Mouse (Mus musculus): ENCODE measurements around the gene D430041D05Rik. TPM values are rescaled to one million over a fixed set of nuclear protein-coding genes. Genes with fewer than 3 reads are reported as not detected.

Gene D430041D05Rik
- polyA plus RNA-seq, 1 experiment from 2014 or later, result 5.7 TPM

DNA sequence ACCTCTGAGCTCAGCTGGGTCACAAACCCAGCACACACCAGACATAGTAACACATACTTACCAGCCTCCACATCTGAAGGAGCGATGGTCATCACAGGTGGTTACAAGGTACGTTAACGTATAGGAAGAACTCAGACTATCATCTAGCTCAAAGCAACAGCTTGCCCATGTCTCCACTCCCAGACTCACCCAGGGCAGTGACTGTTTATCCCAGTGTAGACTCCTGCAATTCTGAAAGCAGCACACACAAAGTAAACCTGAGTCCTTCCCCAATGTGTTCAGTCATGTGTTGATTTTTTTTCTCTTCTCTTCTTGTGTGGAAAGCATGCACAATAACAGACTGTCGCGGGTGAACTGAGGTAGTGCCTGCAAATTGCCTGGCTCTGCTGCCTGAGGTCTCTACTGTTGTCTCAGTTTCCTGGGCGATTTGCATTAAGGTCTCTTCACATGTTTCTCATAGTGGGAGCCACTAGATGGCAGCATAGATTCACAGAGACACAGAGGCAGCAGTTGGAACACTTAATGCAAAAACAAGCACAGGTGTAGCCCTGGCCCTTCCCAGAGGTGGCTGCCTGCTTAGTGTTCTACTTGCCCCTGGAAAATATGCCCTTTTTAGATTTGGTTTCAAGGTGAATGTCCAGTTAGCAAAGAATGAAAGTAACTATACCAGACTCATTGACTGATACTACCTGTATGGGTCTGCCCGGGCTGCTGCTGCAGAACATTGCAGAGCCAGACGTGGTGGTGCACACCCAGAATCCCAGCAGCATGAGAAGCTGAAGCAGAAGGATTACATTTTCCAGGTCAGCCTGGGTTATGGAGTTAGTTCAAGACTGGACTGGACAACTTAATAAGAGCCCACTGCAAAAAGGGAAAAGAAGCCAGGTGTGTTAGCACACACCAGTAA, 276.4 kb downstream of the D430041D05Rik start:
- Histone ChIP-seq H3K27me3 (peaks cover 4% of the 10 kb centered on the region; the same call in 1 of the 2 replicates), H3K4me2 (no peak overlapping the region), H3K27ac (replicated peaks) (no peak overlapping the region), H3K9me3 (no peaks in the 10 kb centered on the region), H3K4me1 (replicated peaks) (no peaks in the 10 kb centered on the region), H3K9ac (no peak overlapping the region), H3K36me3 (no peaks in the 10 kb centered on the region), H3K4me3 (no peak overlapping the region)
- peak; percentile 82 for ATAC-seq (ENCODE audit: low read depth)
- WGBS, result 46% methylated on average over 8 of the region's 8 CpGs

DNA sequence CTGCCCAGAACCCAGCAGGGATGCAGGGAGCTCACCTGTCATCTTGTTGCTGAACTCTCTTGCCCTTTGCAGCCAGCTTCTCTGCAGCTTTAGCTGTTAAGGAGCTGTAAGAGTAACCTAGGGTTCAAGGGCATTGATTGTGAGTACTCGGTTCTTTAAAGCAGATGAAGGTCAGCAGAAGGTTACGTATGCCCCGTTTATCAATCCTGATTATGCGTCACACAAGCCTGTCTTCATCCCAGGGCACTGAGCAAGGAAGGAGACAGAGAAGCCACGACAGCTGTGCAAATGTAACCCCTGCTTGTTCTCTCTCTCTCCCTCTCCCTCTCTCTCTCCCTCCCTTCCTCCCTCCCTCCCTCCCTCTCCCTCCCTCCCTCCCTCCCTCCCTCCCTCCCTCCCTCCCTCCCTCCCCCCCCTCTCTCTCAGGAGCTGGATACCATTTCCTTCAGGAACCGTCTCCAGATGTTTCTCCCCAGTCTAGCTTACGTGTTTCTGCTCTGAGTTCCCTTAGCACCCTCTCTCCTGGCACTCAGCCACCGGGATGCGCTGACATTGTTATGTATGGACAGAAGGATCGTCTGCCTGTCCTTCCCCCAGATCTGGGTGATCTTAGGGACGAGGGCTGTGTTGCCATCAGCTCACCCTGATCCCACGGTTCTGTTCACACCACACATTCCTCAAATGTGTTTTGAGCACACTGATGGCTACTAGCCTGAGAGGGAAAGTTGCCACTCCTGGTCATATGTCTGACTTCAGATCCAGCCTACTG, 277.6 kb downstream of the D430041D05Rik start:
- H3K9ac ChIP-seq, result no peak overlapping the region
- ATAC-seq (ENCODE audit: low read depth), result no peak
- no peak overlapping the region for H3K4me3 ChIP-seq
- no peak overlapping the region for H3K4me2 ChIP-seq
- H3K36me3 ChIP-seq, result no peaks in the 10 kb centered on the region
- H3K9me3 ChIP-seq, result no peaks in the 10 kb centered on the region
- 42% methylated on average over 12 of the region's 12 CpGs for WGBS
- H3K27ac ChIP-seq (replicated peaks), result no peak overlapping the region
- no peaks in the 10 kb centered on the region for H3K4me1 ChIP-seq (replicated peaks)
- H3K27me3 ChIP-seq, result peaks cover 4% of the 10 kb centered on the region; the same call in 1 of the 2 replicates

DNA sequence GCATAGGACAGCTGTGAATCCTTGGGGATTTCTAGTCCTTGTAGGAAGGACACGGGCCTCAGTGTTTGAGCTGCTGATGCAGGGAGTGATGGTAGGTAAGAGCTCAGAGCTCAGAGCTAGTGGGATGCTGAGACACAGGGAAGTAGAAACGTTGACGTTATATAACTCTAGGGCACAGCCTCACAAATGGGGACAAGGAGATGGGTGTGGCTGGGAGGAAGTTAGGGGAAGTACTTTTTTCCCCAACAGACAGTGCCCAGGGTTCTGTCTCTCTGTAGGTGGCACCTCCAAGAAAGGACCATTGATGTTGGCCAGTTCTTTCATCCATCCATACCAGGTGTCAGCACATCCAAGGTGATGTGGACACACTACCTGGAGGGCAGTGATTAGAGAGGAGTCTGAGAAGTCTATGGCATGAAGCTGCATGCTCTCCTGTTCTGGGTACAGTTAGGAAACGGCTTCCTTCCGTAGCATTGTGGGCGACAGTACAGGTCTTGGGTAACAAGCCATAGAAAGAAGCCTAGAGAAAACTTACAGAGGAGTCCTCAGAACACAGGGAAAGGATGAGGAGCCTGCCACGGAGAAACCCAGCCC, 278.4 kb downstream of the D430041D05Rik start:
- H3K9me3 ChIP-seq, result no peaks in the 10 kb centered on the region
- no peak overlapping the region for H3K4me3 ChIP-seq
- H3K27ac ChIP-seq (replicated peaks), result no peak overlapping the region
- ATAC-seq (ENCODE audit: low read depth), result no peak
- H3K36me3 ChIP-seq, result no peaks in the 10 kb centered on the region
- H3K27me3 ChIP-seq, result peaks cover 4% of the 10 kb centered on the region; the same call in 1 of the 2 replicates
- H3K9ac ChIP-seq, result no peak overlapping the region
- WGBS, result 80% methylated on average over 7 of the region's 7 CpGs
- no peaks in the 10 kb centered on the region for H3K4me1 ChIP-seq (replicated peaks)
- no peak overlapping the region for H3K4me2 ChIP-seq

DNA sequence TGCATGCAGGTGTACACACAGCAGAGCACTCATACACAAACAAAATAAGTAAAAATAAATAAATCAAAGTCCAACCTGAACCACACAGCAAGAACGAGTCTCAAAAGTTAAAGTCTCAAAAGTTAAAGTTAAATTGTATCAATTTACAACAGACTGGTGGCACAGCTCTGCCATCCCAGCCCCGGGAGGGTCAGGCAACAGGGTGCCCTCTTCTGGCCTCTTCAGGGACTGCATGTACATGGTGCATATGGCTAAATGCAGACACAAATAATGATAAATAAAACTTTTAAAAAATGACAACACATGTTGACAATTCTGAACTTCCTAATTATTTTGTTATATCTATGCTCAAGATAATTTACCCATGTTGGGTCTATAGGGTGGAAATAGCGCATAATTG, 279.8 kb downstream of the D430041D05Rik start:
- 68% methylated on average over 3 of the region's 3 CpGs for WGBS
- H3K4me2 ChIP-seq, result no peak overlapping the region
- H3K4me1 ChIP-seq (replicated peaks), result no peaks in the 10 kb centered on the region
- H3K27ac ChIP-seq (replicated peaks), result no peak overlapping the region
- H3K9ac ChIP-seq, result no peak overlapping the region
- H3K36me3 ChIP-seq, result no peaks in the 10 kb centered on the region
- H3K4me3 ChIP-seq, result no peak overlapping the region
- H3K9me3 ChIP-seq, result no peaks in the 10 kb centered on the region
- no peak for ATAC-seq (ENCODE audit: low read depth)
- peaks cover 9% of the 10 kb centered on the region for H3K27me3 ChIP-seq

DNA sequence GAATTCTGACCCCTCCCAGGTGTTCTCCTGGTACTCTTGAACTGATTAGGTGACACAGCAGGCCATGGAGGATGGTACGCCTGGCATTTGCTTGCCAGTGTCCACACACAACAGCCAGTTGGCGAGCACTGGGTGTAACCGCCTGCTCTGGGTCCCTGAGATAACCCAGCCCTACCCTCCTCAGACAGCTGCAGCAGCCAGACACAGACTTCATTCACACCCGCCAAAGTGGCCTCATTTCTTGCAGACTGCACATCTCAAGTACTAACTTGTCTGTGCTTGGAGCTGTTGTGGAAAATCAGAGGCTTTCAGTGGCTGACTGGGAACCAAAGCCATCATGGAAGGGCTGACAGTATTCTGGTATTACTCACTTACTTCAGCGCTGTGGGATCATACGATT, 280.6 kb downstream of the D430041D05Rik start:
- H3K36me3 ChIP-seq, result no peaks in the 10 kb centered on the region
- ATAC-seq (ENCODE audit: low read depth), result no peak
- H3K27ac ChIP-seq (replicated peaks), result no peak overlapping the region
- peaks cover 16% of the 10 kb centered on the region for H3K27me3 ChIP-seq
- H3K4me2 ChIP-seq, result no peak overlapping the region
- 85% methylated on average over 6 of the region's 6 CpGs for WGBS
- no peaks in the 10 kb centered on the region for H3K9me3 ChIP-seq
- no peak overlapping the region for H3K4me3 ChIP-seq
- H3K9ac ChIP-seq, result no peak overlapping the region
- H3K4me1 ChIP-seq (replicated peaks), result no peaks in the 10 kb centered on the region

DNA sequence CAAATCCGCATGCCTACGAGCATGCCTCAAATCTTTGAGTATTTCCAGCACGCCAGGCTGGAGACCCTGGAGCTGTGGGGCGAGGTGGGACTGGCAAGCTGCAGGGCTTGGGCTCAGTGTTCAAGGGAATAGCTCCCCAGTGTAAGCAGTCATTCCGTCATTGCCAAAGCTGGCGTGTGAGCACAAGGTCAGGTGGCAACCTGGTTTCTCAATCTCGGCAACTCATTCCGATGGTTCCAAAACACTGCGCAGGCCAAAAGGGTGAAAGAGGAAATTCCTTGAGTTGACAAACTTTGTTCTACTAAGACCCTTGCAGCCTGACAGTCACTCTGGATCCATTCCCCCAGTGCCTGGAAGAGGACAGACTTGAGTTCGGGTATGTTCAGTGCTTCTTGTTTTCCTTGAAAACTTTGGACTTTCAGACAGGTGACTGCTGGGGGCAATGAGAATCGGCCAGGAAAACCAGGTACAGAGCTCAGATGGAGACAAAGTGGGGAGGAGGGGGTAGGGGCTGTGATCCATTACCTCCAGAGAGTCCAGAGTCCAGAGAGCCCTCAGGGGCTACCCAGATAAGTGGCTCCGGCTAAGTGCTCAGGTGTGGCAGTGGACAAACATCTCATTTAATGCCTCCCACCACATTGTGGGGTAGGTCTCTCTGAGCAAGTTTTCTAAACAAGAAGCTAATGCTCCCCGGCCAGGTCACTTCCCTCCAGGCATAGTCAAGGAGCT, 281.8 kb downstream of the D430041D05Rik start:
- Histone ChIP-seq H3K27me3 (peaks cover 24% of the 10 kb centered on the region), H3K36me3 (no peaks in the 10 kb centered on the region), H3K9ac (no peak overlapping the region), H3K9me3 (no peaks in the 10 kb centered on the region), H3K4me2 (no peak overlapping the region), H3K4me3 (no peak overlapping the region), H3K4me1 (replicated peaks) (0 out of 2 replicates have a peak, but pooled peaks cover 4% of the 10 kb centered on the region), H3K27ac (replicated peaks) (no peak overlapping the region)
- 90% methylated on average over 13 of the region's 13 CpGs for WGBS
- no peak for ATAC-seq (ENCODE audit: low read depth)

DNA sequence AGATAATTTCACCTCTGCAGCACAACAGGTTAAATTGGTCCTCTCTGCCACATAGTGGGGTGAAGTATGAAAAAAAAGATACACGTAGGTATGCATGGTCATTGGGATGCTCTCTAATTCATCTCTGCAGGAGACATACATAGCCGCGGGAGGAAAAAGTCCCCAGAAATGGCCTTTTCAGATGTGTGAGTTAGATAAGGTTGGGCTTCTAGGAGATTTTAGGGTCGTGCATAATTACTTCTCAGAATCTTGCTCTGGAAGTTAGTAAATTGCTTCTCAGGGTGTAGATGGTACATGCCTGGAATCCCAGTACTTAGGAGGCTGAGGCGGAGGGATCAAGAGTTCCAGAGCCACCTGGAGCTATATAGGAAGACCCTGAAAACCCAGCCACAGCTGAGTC, 286.7 kb downstream of the D430041D05Rik start:
- Histone ChIP-seq H3K4me1 (replicated peaks) (peaks cover 19% of the 10 kb centered on the region), H3K27ac (replicated peaks) (no peak overlapping the region), H3K9ac (no peak overlapping the region), H3K27me3 (peaks cover 27% of the 10 kb centered on the region), H3K9me3 (no peaks in the 10 kb centered on the region), H3K36me3 (no peaks in the 10 kb centered on the region), H3K4me3 (no peak overlapping the region), H3K4me2 (no peak overlapping the region)
- WGBS, result 86% methylated on average over 5 of the region's 5 CpGs
- ATAC-seq (ENCODE audit: low read depth), result no peak

DNA sequence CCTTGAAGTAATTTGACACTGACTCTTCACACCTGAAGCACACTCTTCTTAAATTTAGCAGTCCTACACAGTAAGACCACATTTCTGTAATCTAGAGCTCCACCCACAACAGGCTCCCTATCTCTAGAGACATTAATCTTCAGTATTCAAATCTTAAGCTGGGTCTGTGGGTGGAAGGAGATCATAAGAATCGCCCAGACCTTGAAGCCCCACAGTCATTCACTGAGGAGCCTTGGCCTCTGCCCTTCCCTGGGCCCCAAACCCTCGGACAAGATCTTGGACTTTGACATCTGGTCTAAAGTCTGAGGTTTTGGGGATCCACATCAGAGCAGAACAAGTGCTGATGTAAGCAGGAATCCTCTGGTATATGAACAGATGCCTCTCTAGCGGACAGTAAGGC, 287.3 kb downstream of the D430041D05Rik start:
- H3K36me3 ChIP-seq, result no peaks in the 10 kb centered on the region
- peaks cover 24% of the 10 kb centered on the region for H3K4me1 ChIP-seq (replicated peaks)
- 40% methylated on average over 3 of the region's 3 CpGs for WGBS
- no peak; the same call in 1 of the 2 replicates for ATAC-seq (ENCODE audit: low read depth)
- peak overlapping the region; percentile 73 for H3K4me3 ChIP-seq
- H3K27me3 ChIP-seq, result peaks cover 27% of the 10 kb centered on the region
- no peaks in the 10 kb centered on the region for H3K9me3 ChIP-seq
- no peak overlapping the region for H3K27ac ChIP-seq (replicated peaks)
- H3K9ac ChIP-seq, result peak overlapping the region; percentile 78; the same call in 1 of the 2 replicates
- H3K4me2 ChIP-seq, result peak overlapping the region; percentile 95

DNA sequence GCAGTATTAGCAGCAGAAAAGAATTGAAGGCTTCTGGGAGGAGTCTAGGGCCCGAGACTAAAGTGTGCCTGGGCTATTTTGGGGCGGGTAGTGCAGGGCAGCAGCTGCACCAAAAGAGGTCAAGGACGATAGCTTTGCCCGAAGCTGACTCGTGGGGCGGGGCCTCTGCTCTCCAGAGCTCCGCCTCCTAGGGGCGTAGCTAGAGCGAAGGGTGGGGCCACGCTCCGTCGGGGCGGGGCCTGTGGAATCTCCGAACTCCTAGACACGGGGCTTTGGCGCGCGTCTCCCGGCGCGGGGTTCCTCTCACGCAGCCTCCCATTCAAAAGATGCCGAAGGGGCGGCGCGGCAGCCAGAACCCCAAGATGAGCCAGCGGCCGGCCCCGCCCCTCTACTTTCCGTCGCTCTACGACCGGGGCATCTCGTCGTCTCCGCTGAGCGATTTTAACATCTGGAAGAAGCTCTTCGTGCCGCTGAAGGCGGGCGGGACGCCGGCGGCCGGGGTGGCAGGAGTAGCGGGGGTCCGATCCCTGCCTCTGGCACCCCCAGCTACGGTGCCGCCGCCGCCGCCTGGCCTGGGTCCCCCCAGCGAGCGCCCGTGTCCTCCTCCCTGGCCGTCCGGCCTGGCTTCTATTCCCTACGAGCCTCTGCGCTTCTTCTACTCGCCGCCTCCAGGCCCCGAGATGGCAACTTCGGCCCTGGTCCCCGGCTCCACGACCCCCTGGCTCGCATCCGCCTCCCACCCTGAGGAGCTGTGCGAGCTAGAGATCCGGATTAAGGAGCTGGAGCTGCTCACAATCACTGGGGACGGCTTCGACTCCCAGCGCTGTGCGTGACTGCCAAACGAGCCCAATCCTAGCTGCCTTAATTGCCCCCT, 288.1 kb downstream of the D430041D05Rik start, which contains the start of gene A930018P22Rik:
TSS of gene A930018P22Rik (plus strand) at position 265 of the 874 bp plus-strand sequence.
- 0 out of 2 replicates have a peak within 1 kb of the TSS, but pooled peaks have one; percentile 49 for H3K27ac ChIP-seq (replicated peaks)

DNA sequence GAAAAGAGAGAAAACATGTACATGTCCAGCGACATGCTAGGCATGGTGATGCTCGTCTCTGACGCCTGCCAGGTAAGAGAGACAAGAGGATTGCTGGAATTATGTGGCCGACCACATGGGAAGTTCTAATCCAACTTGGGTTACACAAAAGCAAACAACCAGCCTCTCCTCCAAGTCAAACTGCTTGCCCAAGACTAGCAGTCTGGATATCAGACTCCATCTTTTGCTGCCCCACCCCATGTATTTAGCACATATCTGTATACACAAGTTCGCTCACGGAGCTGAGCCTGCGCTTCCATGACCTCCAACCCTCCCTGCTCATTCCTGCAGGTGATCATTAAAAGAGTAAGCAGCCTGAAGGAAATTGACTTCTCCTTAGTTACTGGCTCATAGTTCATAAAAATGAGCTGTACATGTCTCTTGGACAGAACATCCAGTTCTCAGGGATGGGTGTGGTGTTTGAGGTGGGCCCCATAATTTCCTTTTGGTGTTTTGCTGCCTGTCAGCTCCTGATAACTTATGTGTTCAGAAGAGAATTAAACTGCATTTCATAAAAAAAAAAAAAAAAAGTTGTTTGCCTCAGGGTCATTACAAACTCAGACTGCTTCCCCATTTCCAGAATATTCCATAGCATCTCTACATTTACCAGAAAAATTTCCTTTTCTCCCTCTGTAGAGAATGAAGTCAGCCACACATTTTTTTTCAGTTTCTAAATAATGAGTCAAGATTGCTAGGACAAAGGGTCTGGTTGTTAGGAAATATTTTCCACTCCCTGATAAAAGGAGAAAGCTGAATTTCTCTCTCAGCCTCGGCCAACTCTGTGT, 288.9 kb downstream of the D430041D05Rik start:
- Histone ChIP-seq H3K4me1 (replicated peaks) (peaks cover 24% of the 10 kb centered on the region), H3K4me3 (peak overlapping the region; percentile 73), H3K36me3 (no peaks in the 10 kb centered on the region), H3K9ac (peak overlapping the region; percentile 78; the same call in 1 of the 2 replicates), H3K27me3 (peaks cover 27% of the 10 kb centered on the region), H3K27ac (replicated peaks) (no peak overlapping the region), H3K9me3 (no peaks in the 10 kb centered on the region), H3K4me2 (peak overlapping the region; percentile 95)
- 80% methylated on average over 8 of the region's 8 CpGs for WGBS
- no peak for ATAC-seq (ENCODE audit: low read depth)

More for the DNA sequence above, 288.1 kb downstream of the D430041D05Rik start, which contains the start of gene A930018P22Rik:
- Histone ChIP-seq H3K9ac (peak within 1 kb of the TSS; percentile 78), H3K4me3 (peak within 1 kb of the TSS; percentile 73), H3K4me2 (peak within 1 kb of the TSS; percentile 95), H3K36me3 (no peaks in the 10 kb centered on the region), H3K9me3 (no peaks in the 10 kb centered on the region), H3K4me1 (replicated peaks) (peaks cover 24% of the 10 kb centered on the region), H3K27me3 (peaks cover 27% of the 10 kb centered on the region)
- under 1% methylated on average over 72 of the region's 74 CpGs for WGBS
- ATAC-seq (ENCODE audit: low read depth), result peak; percentile 94

Measured in neural tube, embryonic 13.5 days (tissue).